Mouse (Mus musculus) midbrain, embryonic 13.5 days (tissue): ENCODE results near the gene Psmd14. TPM values are rescaled to one million over a fixed set of nuclear protein-coding genes. Genes with fewer than 3 reads are reported as not detected.

ENCODE experiments used
- ATAC-seq: fragments of 200-750 bp; cut with Nextera tagmentation; 2 replicates; pipeline ENCODE4 v1.8.0; 2017; ENCODE audit warnings: mild to moderate bottlenecking, moderate TSS enrichment, moderate library complexity
- H3K27ac ChIP-seq: fragments of 300-500 bp; sonication (generic); 2 replicates; pipeline ENCODE4 v1.5.1; 2015; ENCODE audit warnings: inconsistent platforms, mild to moderate bottlenecking, moderate library complexity
- H3K27me3 ChIP-seq: fragments of 300-500 bp; sonication (generic); 2 replicates; pipeline ENCODE4 v1.6.1; 2015; ENCODE audit warnings: mild to moderate bottlenecking, inconsistent platforms
- H3K36me3 ChIP-seq: fragments of 300-500 bp; sonication (generic); 2 replicates; pipeline ENCODE4 v1.6.1; 2015; ENCODE audit warnings: mild to moderate bottlenecking, inconsistent platforms
- H3K4me1 ChIP-seq: fragments of 300-500 bp; sonication (generic); replicated peaks from 2 replicates; pipeline ENCODE4 v1.6.1; 2015; ENCODE audit warnings: inconsistent platforms
- H3K4me2 ChIP-seq: fragments of 300-500 bp; sonication (generic); replicated peaks from 2 replicates; pipeline ENCODE4 v1.6.1; 2015; ENCODE audit warnings: moderate library complexity, mild to moderate bottlenecking, inconsistent platforms
- H3K4me3 ChIP-seq: fragments of 300-500 bp; sonication (generic); replicated peaks from 2 replicates; pipeline ENCODE4 v1.5.1; 2015; ENCODE audit warnings: mild to moderate bottlenecking, inconsistent platforms
- H3K9ac ChIP-seq: fragments of 300-500 bp; sonication (generic); replicated peaks from 2 replicates; pipeline ENCODE4 v1.6.1; 2015; ENCODE audit warnings: mild to moderate bottlenecking, inconsistent platforms
- H3K9me3 ChIP-seq: fragments of 300-500 bp; sonication (generic); 2 replicates; pipeline ENCODE4 v1.6.1; 2016; ENCODE audit warnings: mild to moderate bottlenecking, inconsistent platforms
- WGBS: fragments of 180-500 bp; shearing (Covaris S2); methylation state at CpG from one replicate; pipeline ENCODE4 v1.1.7; 2015; 5-methylcytosine and 5-hydroxymethylcytosine counted together
- polyA plus RNA-seq: library from polyadenylated mRNA; unstranded; fragments of >200 nt; fragmentation: Nextera tagmentation; extraction: Ambion mirVana; gene quantifications from 2 replicates; pipeline ENCODE4 v1.2.1, GENCODE M21; 2015

The Psmd14 gene
- polyA plus RNA-seq, 1 experiment from 2014 or later: 220 TPM

- H3K9me3 ChIP-seq: no peaks in the 10 kb centered on the region
- 80% methylated on average over 11 of the region's 11 CpGs for WGBS
- H3K36me3 ChIP-seq: no peaks in the 10 kb centered on the region; the same call in 1 of the 2 replicates
- no peaks in the 10 kb centered on the region for H3K4me1 ChIP-seq
- no peak overlapping the region for H3K9ac ChIP-seq
- no peaks in the 10 kb centered on the region for H3K27me3 ChIP-seq
- no peak overlapping the region for H3K4me3 ChIP-seq
- ATAC-seq: no peak
- H3K4me2 ChIP-seq: no peak overlapping the region
- H3K27ac ChIP-seq: no peak overlapping the region
These were observed 21.4 kb downstream of the Psmd14 start for GRCm38 (mm10) chr2:61732802-61733486.

GRCm38 (mm10) chr2:61734175-61734574 is 22.7 kb downstream of the Psmd14 start:
- Histone ChIP-seq H3K27ac (no peak overlapping the region), H3K4me1 (no peaks in the 10 kb centered on the region), H3K9me3 (no peaks in the 10 kb centered on the region), H3K4me3 (no peak overlapping the region), H3K9ac (no peak overlapping the region), H3K27me3 (no peaks in the 10 kb centered on the region), H3K4me2 (no peak overlapping the region), H3K36me3 (no peaks in the 10 kb centered on the region; the same call in 1 of the 2 replicates)
- no peak for ATAC-seq
- WGBS: 83% methylated on average over 1 of the region's 1 CpGs

GRCm38 (mm10) chr2:61746051-61746450 is 34.6 kb downstream of the Psmd14 start:
- Histone ChIP-seq H3K27ac (no peak overlapping the region), H3K4me3 (no peak overlapping the region), H3K9ac (no peak overlapping the region), H3K4me1 (no peaks in the 10 kb centered on the region), H3K9me3 (no peaks in the 10 kb centered on the region), H3K36me3 (no peaks in the 10 kb centered on the region), H3K27me3 (no peaks in the 10 kb centered on the region), H3K4me2 (no peak overlapping the region)
- WGBS: 29% methylated on average over 1 of the region's 1 CpGs
- no peak for ATAC-seq

- no peaks in the 10 kb centered on the region for H3K9me3 ChIP-seq
- no peak overlapping the region for H3K27ac ChIP-seq
- no peaks in the 10 kb centered on the region for H3K36me3 ChIP-seq
- H3K9ac ChIP-seq: no peak overlapping the region
- no peak for ATAC-seq
- H3K27me3 ChIP-seq: no peaks in the 10 kb centered on the region
- 76% methylated on average over 2 of the region's 2 CpGs for WGBS
- H3K4me2 ChIP-seq: no peak overlapping the region
- H3K4me3 ChIP-seq: no peak overlapping the region
- H3K4me1 ChIP-seq: no peaks in the 10 kb centered on the region
These were observed 35.1 kb downstream of the Psmd14 start for GRCm38 (mm10) chr2:61746580-61746979.

GRCm38 (mm10) chr2:61747411-61747810 is 35.9 kb downstream of the Psmd14 start:
- no peak overlapping the region for H3K9ac ChIP-seq

GRCm38 (mm10) chr2:61750702-61751101 is 39.2 kb downstream of the Psmd14 start:
- Histone ChIP-seq H3K27me3 (no peaks in the 10 kb centered on the region), H3K9me3 (no peaks in the 10 kb centered on the region), H3K4me3 (no peak overlapping the region), H3K27ac (no peak overlapping the region), H3K36me3 (no peaks in the 10 kb centered on the region), H3K9ac (no peak overlapping the region), H3K4me2 (no peak overlapping the region), H3K4me1 (no peaks in the 10 kb centered on the region)
- 82% methylated on average over 1 of the region's 1 CpGs for WGBS
- ATAC-seq: no peak

More at GRCm38 (mm10) chr2:61747411-61747810, 35.9 kb downstream of the Psmd14 start:
- Histone ChIP-seq H3K36me3 (no peaks in the 10 kb centered on the region), H3K4me2 (no peak overlapping the region), H3K9me3 (no peaks in the 10 kb centered on the region), H3K4me3 (no peak overlapping the region), H3K27ac (no peak overlapping the region), H3K4me1 (no peaks in the 10 kb centered on the region), H3K27me3 (no peaks in the 10 kb centered on the region)
- ATAC-seq: no peak
- WGBS: 84% methylated on average over 2 of the region's 2 CpGs

- H3K9me3 ChIP-seq: no peaks in the 10 kb centered on the region
- no peak for ATAC-seq
- no peaks in the 10 kb centered on the region for H3K4me1 ChIP-seq
- H3K27ac ChIP-seq: no peak overlapping the region
- no peak overlapping the region for H3K4me3 ChIP-seq
- no peaks in the 10 kb centered on the region for H3K27me3 ChIP-seq
- H3K4me2 ChIP-seq: no peak overlapping the region
- WGBS: 48% methylated on average over 2 of the region's 2 CpGs
- no peaks in the 10 kb centered on the region for H3K36me3 ChIP-seq
- no peak overlapping the region for H3K9ac ChIP-seq
These were observed 39.8 kb downstream of the Psmd14 start for GRCm38 (mm10) chr2:61751286-61751685.

- H3K27ac ChIP-seq: no peak overlapping the region
- H3K4me2 ChIP-seq: no peak overlapping the region
- no peaks in the 10 kb centered on the region for H3K36me3 ChIP-seq
- H3K27me3 ChIP-seq: no peaks in the 10 kb centered on the region
- no peak overlapping the region for H3K9ac ChIP-seq
- ATAC-seq: no peak
- no peak overlapping the region for H3K4me3 ChIP-seq
- no peaks in the 10 kb centered on the region for H3K9me3 ChIP-seq
- no peaks in the 10 kb centered on the region for H3K4me1 ChIP-seq
These were observed 40.9 kb downstream of the Psmd14 start for GRCm38 (mm10) chr2:61752362-61752761.

- no peak overlapping the region for H3K9ac ChIP-seq
- no peaks in the 10 kb centered on the region for H3K36me3 ChIP-seq
- no peak overlapping the region for H3K4me2 ChIP-seq
- ATAC-seq: no peak
- no peaks in the 10 kb centered on the region for H3K4me1 ChIP-seq
- no peaks in the 10 kb centered on the region for H3K27me3 ChIP-seq
- no peaks in the 10 kb centered on the region for H3K9me3 ChIP-seq
- H3K4me3 ChIP-seq: no peak overlapping the region
- no peak overlapping the region for H3K27ac ChIP-seq
These were observed 43.5 kb downstream of the Psmd14 start for GRCm38 (mm10) chr2:61754989-61755388.

- Histone ChIP-seq H3K4me2 (no peak overlapping the region), H3K4me3 (no peak overlapping the region), H3K4me1 (no peaks in the 10 kb centered on the region), H3K36me3 (0 out of 2 replicates have a peak, but pooled peaks cover 1% of the 10 kb centered on the region), H3K9me3 (no peaks in the 10 kb centered on the region), H3K27ac (no peak overlapping the region), H3K9ac (no peak overlapping the region), H3K27me3 (no peaks in the 10 kb centered on the region)
- no peak for ATAC-seq
- WGBS: 88% methylated on average over 5 of the region's 5 CpGs
These were observed 47.9 kb downstream of the Psmd14 start for GRCm38 (mm10) chr2:61759234-61759855.

GRCm38 (mm10) chr2:61760044-61760443 is 48.5 kb downstream of the Psmd14 start:
- H3K27ac ChIP-seq: no peak overlapping the region
- H3K36me3 ChIP-seq: 0 out of 2 replicates have a peak, but pooled peaks cover 6% of the 10 kb centered on the region
- H3K27me3 ChIP-seq: no peaks in the 10 kb centered on the region
- no peak overlapping the region for H3K9ac ChIP-seq
- no peak for ATAC-seq
- 84% methylated on average over 3 of the region's 3 CpGs for WGBS
- H3K4me1 ChIP-seq: no peaks in the 10 kb centered on the region
- no peaks in the 10 kb centered on the region for H3K9me3 ChIP-seq
- H3K4me2 ChIP-seq: no peak overlapping the region
- H3K4me3 ChIP-seq: no peak overlapping the region

- Histone ChIP-seq H3K4me3 (no peak overlapping the region), H3K4me2 (no peak overlapping the region), H3K9me3 (no peaks in the 10 kb centered on the region), H3K9ac (no peak overlapping the region), H3K27me3 (no peaks in the 10 kb centered on the region), H3K4me1 (no peaks in the 10 kb centered on the region), H3K36me3 (0 out of 2 replicates have a peak, but pooled peaks cover 6% of the 10 kb centered on the region), H3K27ac (no peak overlapping the region)
- no peak for ATAC-seq
- 68% methylated on average over 6 of the region's 6 CpGs for WGBS
These were observed 53.1 kb downstream of the Psmd14 start for GRCm38 (mm10) chr2:61764470-61765105.
